Mouse (Mus musculus) C2C12 (cell line): ENCODE results near the gene Olfr1393. TPM values are rescaled to one million over a fixed set of nuclear protein-coding genes. Genes with fewer than 3 reads are reported as not detected.

Experiments
- H3K27me3 ChIP-seq: one replicate; pipeline ENCODE4 v1.6.1; 2011; ENCODE audit not compliant: control insufficient read depth, insufficient read depth, insufficient read length
- H3K36me3 ChIP-seq: one replicate; pipeline ENCODE4 v1.6.1; 2011; ENCODE audit not compliant: control insufficient read depth, insufficient read depth
- H3K4me3 ChIP-seq: one replicate; pipeline ENCODE4 v1.5.1; 2011; ENCODE audit warnings: mild to moderate bottlenecking, control low read depth; ENCODE audit not compliant: poor library complexity, insufficient read depth, severe bottlenecking
- H3K79me2 ChIP-seq: one replicate; pipeline ENCODE4 v1.6.1; 2011; ENCODE audit not compliant: control insufficient read depth, insufficient read depth
- H3K79me3 ChIP-seq: one replicate; pipeline ENCODE4 v1.6.1; 2011; ENCODE audit warnings: low read depth, control low read depth
- H3ac ChIP-seq: one replicate; pipeline ENCODE3; 2011; ENCODE audit warnings: low read depth; ENCODE audit not compliant: control insufficient read depth, insufficient read length
- CEBPB ChIP-seq: IDR thresholded peaks from one replicate; pipeline ENCODE4 v1.6.1; 2011; ENCODE audit warnings: low read depth, mild to moderate bottlenecking, control low read depth, moderate library complexity
- CTCF ChIP-seq: IDR thresholded peaks from one replicate; pipeline ENCODE4 v1.5.1; 2011; ENCODE audit not compliant: control insufficient read depth, insufficient read depth, insufficient read length
- FOSL1 ChIP-seq: IDR thresholded peaks from one replicate; pipeline ENCODE4 v1.8.0; 2011; ENCODE audit warnings: mild to moderate bottlenecking, low read length; ENCODE audit not compliant: poor library complexity, insufficient read depth, severe bottlenecking
- MAX ChIP-seq: IDR thresholded peaks from one replicate; pipeline ENCODE4 v1.6.1; 2011; ENCODE audit warnings: mild to moderate bottlenecking, control low read depth
- MYOD1 ChIP-seq: IDR thresholded peaks from one replicate; pipeline ENCODE4 v1.6.1; 2011; ENCODE audit warnings: low read depth; ENCODE audit not compliant: control insufficient read depth, insufficient read length
- MYOG ChIP-seq: IDR thresholded peaks from one replicate; pipeline ENCODE4 v1.6.1; 2011; ENCODE audit not compliant: control insufficient read depth, insufficient read length; ENCODE audit errors: extremely low read depth
- USF1 ChIP-seq: IDR thresholded peaks from one replicate; pipeline ENCODE4 v1.6.1; 2011; ENCODE audit warnings: low read depth, mild to moderate bottlenecking, control low read depth, moderate library complexity
- polyA plus RNA-seq: library from polyadenylated mRNA; unstranded; fragments of >200 nt; fragmentation: generic; extraction: Trizol; gene quantifications from one replicate; pipeline ENCODE4 v1.2.1, GENCODE M21; 2012; ENCODE audit warnings: missing spikeins

Gene Olfr1393
- polyA plus RNA-seq, 1 experiment: not detected

DNA sequence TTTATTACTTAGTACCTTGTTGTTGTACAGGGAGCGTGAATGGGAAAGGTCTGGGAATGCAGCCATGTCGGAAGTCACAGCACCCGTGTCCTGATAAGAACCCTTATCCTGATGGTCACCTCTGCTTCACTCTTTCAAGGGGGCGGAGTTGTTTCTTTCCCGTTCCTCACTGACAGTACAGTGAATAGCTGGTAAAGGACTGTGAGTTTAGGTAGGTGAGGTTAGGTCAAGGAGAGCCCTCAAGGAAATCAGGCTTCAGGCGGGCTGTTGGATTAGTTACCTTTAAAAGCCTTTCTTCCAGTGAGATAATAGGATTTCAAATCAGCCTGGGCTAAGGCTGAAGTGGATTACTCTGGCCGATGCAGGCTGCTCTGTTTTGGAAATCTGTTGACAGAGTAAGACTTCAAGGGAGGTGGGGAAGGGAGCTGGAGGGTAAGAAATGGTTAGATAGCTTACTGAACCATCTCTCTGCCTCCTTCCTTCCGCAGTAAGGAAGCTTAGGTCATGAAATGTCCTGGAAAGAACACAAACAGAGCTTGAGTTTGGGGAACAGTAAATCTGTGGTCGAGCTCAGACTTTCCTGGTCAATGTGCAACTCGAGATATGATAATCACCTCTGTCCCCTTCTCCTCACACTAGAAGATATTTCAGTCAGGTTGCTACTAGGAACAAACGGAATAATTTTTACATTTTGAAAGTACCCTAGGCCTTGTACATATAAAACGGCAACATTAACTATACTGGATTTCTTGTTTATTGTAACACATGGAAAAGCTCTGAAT, 32.3 kb upstream of the Olfr1393 start:
- Histone ChIP-seq H3K79me3 (peaks cover 2% of the 10 kb centered on the region), H3K27me3 (no peaks in the 10 kb centered on the region), H3K79me2 (peaks cover 11% of the 10 kb centered on the region), H3K36me3 (no peaks in the 10 kb centered on the region), H3K4me3 (no peak overlapping the region), H3ac (no peak overlapping the region)
- TF ChIP-seq CEBPB: no peak
- no peak for TF ChIP-seq CTCF
- no peak for TF ChIP-seq FOSL1
- no peak for TF ChIP-seq USF1
- no peak for TF ChIP-seq MYOG
- no peak for TF ChIP-seq MYOD1
- no peak for TF ChIP-seq MAX

DNA sequence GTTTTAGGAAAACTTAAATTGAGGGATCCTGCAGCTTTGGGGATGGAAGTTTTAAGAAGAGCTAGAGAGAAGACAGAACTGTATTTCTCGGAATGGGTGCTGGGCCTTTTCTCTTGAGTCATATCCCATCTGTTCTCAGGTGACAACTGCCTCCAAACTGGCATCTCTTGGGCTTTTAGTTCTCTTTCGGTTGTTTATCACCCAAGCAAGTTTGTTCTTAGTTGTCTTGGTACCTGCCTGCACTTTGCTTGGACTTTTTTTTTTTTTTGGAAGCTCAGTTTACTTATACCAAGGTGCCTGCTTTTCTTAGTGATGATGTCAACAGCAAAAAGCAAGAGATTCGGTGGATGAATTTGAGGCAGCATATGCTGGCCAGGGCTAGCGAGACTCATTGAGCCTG, 31.6 kb upstream of the Olfr1393 start:
- peaks cover 9% of the 10 kb centered on the region for H3K79me3 ChIP-seq
- H3K4me3 ChIP-seq: no peak overlapping the region
- H3ac ChIP-seq: no peak overlapping the region
- peaks cover 18% of the 10 kb centered on the region for H3K79me2 ChIP-seq
- no peak for TF ChIP-seq MAX
- TF ChIP-seq CEBPB: no peak
- TF ChIP-seq USF1: no peak
- no peak for TF ChIP-seq MYOG
- no peak for TF ChIP-seq MYOD1
- no peak for TF ChIP-seq CTCF
- no peak for TF ChIP-seq FOSL1
- no peaks in the 10 kb centered on the region for H3K27me3 ChIP-seq
- peaks cover under 1% of the 10 kb centered on the region for H3K36me3 ChIP-seq

DNA sequence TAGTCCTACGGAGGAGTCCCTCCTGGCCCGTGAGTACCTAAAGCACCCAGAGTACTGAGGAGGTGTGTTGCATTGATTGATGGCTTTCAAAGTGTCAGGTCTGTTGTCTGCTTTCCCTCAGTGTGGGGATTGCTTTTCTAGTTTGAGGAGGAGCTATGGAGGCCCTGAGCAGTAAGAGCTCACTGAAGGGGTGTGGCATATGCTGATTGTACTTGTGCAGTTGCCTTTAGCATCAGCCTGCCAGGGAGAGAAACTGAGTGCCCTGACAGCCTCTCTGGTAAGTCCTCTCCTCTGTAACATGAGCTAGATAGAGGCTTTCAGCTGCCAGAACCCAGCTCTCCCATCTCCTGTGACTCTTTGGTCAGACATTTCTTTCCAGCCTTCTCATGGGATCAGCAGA, 30.8 kb upstream of the Olfr1393 start:
- Histone ChIP-seq H3ac (no peak overlapping the region), H3K79me2 (peaks cover 25% of the 10 kb centered on the region), H3K27me3 (no peaks in the 10 kb centered on the region), H3K36me3 (peaks cover 8% of the 10 kb centered on the region), H3K4me3 (no peak overlapping the region), H3K79me3 (peaks cover 16% of the 10 kb centered on the region)
- TF ChIP-seq CEBPB (no peak), MYOD1 (no peak), FOSL1 (no peak), CTCF (no peak), USF1 (no peak), MAX (no peak), MYOG (no peak)

DNA sequence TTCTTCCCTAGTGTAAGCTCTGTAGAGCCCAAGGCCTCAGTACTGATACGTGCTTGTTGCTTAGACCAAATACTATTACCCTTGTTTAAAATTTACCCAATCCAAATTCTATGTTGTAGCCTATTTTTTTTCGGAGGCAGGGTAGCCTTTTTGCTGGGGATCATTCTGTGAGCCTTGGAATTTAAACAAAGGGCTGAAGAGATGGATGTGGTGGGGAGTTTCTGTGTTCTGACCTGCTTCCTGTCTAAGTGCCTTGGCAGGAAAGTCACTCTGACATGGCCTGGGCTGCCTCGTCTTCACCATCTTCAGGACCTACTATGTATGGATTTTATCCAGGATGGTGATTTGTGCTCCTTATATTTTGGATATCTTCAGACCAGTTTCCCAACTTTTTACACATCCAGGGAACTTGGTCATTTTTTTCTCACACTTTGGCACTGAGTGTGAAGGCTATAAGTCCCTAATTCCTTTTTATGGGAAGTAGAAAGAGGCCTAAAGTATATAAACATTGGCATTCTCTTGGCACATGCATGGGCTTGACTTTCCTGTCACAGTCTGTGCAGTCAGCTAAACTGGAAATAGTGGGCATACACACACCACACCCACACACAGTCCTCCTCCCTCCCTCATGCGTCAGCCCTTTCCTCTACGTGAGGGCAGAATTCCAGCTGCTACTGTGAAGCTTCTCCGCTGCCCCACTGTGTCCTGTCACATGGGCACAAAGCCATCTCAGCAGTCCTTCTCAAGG, 29.7 kb upstream of the Olfr1393 start:
- Histone ChIP-seq H3K27me3 (no peaks in the 10 kb centered on the region), H3ac (no peak overlapping the region), H3K79me3 (peaks cover 24% of the 10 kb centered on the region), H3K79me2 (peaks cover 37% of the 10 kb centered on the region), H3K36me3 (peaks cover 19% of the 10 kb centered on the region), H3K4me3 (no peak overlapping the region)
- TF ChIP-seq MAX (no peak), USF1 (no peak), MYOG (no peak), CTCF (no peak), MYOD1 (no peak), CEBPB (no peak), FOSL1 (no peak)

DNA sequence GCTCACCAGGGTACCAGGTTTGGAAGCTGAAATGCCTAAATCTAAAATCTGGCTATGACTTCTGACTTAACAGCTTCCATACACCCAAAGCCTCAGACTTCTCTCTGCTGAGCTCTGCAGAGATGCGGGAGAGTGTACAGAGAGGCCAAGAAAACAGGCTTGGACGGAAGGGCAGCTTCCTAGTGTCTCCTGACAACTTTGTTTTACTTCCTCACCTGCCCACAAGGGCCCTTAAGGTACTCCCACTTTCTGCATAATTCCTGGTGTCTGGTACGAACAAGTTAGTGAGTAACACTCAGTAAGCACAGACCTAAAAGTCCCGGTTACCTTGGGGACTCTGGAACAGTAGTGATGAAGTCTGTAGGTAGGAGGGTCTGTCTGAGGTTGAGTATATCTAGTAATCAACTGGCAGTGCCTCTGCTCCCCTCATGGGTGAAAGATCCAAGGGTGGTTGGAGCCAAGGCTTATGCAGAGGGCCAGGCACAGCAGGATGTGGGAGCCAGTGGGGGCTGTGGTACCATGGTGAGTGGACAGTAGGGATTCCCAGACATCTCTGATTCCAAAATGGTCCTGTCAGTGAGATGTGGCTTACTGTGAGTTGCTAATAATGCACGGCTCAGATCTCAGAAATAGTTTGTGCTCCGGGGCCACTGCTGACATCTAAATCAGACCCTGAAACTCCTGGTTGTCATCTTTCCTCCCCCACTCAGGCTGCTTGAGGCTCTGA, 29.0 kb upstream of the Olfr1393 start:
- TF ChIP-seq CTCF (no peak), CEBPB (no peak), FOSL1 (no peak), MYOD1 (no peak), MYOG (no peak), MAX (no peak), USF1 (no peak)
- Histone ChIP-seq H3K36me3 (peaks cover 26% of the 10 kb centered on the region), H3K79me3 (peaks cover 29% of the 10 kb centered on the region), H3ac (no peak overlapping the region), H3K4me3 (no peak overlapping the region), H3K79me2 (peaks cover 44% of the 10 kb centered on the region), H3K27me3 (no peaks in the 10 kb centered on the region)
